Mouse (Mus musculus) cerebellum, adult 18-20 months (tissue): ENCODE results near the gene Cyp4f39.
"Not testable (repeated sequence)": the region's sequence is repeated elsewhere in the genome, so short reads cannot be mapped to it uniquely, and the experiment has no call there.

Experiments used
- DNase-seq, 2 experiments: peaks; one replicate each; pipeline ENCODE4 v3.0.0; 2021

Cyp4f39 gene

DNA sequence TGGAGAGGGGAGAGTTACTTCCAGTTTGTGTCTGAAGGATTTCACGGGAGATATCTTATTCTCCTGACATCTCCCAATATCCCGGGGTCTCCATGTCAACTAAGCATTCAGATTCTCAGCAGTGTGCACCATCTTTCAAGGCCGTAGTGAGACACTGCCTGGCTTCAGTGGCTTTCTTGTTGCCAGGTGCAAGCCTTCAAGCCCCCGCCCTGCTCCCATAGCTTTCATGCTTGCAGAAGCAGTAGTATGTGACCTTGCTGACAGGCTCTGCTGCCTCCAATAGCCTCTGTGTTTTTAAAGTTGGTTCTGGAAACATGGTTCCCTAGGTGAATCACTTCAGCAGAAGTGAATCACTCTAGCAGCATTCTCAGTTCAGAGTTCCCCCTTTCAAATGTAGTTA is 79.8 kb downstream of the Cyp4f39 start:
- not testable (repeated sequence) for DNase-seq

GRCm38 (mm10) chr17:32534068-32534467 is 81.5 kb downstream of the Cyp4f39 start:
- no peak for DNase-seq

DNA sequence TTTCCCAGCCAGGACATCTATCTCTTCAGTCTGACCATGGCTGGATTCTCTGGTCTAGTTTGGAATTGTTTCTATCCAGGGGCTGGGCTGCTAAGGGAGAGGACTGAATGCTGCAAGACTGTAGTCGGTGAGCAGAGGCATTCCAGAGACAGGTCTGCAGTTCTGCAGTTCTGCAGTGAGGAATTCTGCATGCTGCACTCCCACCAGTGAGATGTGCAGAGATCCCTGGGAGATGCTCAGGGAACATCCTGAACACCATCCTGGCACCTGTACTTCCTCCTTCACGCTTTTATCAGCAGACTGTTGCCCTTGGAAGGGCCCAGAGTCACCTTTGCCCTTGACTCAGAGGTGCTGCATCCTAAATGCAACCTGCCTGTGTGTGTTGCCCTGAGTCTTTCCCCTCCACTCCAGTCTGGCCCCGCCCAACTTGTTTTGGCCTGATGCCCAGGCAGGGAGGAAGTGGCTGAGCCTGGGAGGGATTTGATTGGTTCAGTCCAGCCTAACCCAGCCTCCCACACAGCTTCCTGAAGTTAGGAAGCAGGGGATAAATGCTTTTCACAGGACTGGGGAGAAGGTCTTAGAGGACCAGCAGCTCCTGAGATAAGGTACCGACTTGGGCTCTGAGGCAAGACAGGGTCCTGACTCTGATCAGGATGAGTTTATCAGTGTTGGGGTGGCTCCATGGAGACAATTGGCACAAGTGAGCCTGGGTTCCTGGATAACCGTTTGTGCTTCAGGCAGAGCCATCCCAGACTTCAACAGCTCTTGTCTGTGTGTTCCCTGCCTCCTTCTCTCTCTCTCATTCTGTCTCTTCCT is 83.7 kb downstream of the Cyp4f39 start, which contains the start of gene Cyp4f16:
TSS of gene Cyp4f16 (plus strand) at position 508 of the 816 bp plus-strand sequence.
- peak; percentile 89 to 94 for DNase-seq

DNA sequence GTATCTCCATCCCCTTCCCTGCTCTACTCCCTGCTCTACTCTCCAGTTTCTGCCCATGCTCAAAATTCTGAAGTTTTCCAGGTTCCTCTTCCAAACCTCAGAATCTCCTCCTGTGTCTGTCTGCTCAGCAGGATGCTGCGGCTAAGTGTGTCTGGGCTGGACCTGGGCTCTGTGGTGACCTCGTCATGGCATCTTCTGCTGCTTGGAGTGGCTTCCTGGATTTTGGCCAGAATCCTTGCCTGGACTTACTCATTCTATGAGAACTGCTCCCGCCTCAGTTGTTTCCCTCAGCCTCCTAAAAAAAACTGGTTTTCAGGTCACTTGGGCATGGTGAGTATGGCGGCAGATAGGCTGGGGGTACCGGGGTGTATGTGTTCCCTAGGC is 84.3 kb downstream of the Cyp4f39 start:
- DNase-seq: peak; percentile 40 to 45
